Mouse (Mus musculus) B cell, adult (primary cell): ENCODE results near the gene Ube2e2. TPM values are rescaled to one million over a fixed set of nuclear protein-coding genes. Genes with fewer than 3 reads are reported as not detected.

Source experiments
- total RNA-seq: library from RNA; stranded (reverse); gene quantifications from 4 replicates; pipeline ENCODE4 v1.2.4, GENCODE M21; 2023; ENCODE audit not compliant: inconsistent age

Gene Ube2e2
- total RNA-seq = 7.5 to 17.6 TPM (median 8.9 TPM) in 4 replicates

DNA sequence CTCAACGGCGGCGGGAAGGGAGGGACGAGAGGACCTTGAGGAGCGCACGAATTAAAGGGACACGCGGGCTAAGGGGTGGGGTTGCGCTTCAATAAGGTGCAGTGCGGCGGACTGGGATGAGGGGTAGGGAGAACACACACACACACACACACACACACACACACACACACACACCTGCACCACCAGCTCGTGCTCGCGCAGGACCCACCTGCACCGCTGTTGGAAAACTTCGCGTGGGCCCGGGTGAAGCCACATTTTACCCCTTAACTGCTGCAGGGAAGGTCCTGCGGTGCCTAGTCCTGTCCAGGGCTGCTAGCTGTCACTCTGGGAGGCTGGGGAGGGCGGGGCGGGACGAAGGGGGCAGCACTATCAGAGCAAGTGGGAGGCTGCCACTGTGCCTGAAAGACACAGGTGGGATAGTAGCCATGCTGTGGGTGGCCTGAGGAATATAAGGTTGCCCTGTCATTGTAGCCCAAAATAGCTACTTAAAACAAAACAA, at the start of gene Ube2e2:
Gene Ube2e2 (minus strand): TSS at position 321 of the 499 bp plus-strand sequence.

